Mouse (Mus musculus) CD4-positive, CD25-positive, alpha-beta regulatory T cell, adult 2 months (primary cell): ENCODE results near the gene Fbxo9.
A peak's percentile ranks its signal among the peaks of the same experiment; 100 is the strongest.
"Not testable (repeated sequence)": the region's sequence is repeated elsewhere in the genome, so short reads cannot be mapped to it uniquely, and the experiment has no call there.

ENCODE experiments used
- DNase-seq: peaks from one replicate; pipeline ENCODE4 v3.0.0-alpha.2; 2012; ENCODE audit warnings: low read depth, low spot score

Fbxo9 gene

DNA sequence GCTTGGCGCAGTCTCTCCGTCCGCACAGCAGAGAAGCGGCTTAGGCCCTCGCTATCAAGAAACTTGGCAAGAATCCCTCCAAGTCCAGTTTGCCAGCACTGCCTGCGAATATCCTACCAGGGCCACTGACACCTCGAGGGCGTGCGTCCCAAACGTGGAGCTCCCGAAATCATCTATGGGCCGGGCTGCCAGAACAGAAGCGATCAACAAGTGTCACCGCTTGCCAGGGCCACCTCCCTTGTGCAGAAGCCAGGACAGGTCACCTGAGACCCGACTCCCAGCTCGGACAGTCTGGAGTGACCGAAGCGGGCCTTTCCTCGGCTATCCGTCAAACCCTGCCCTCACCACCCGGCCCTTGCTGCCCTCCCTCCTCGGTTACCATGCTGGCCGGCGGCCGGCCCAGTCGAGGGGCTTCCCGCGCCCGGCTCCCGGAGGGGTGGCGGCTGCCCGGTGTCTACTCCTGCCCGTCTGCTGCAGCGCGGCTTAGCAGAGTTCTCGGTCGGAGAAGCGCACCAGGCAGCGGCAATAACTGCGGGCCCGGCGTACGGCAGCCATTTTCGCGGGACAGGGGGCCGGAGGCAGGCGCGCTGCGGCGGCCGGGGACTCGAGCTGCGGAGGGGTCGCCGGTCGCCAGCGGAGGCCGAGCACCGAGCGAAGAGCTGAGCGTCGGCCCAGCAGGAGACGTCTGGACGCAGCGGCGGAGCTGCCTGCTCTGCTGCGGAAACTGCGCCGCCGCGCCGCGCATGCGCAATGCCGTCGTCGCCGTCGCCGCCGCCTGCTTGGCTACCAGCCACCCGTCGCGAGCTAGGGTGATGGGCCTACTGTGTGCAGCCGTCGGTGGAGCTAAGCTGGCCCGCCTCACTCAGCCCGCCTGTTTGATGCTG lies 711 bp downstream of the Fbxo9 start:
- DNase-seq: peak; percentile 96

GRCm38 (mm10) chr9:78107582-78107911 lies 1.3 kb downstream of the Fbxo9 start:
- peak; percentile 57 for DNase-seq

GRCm38 (mm10) chr9:78106821-78107220 lies 2.0 kb downstream of the Fbxo9 start:
- DNase-seq: no peak

GRCm38 (mm10) chr9:78105501-78105932 lies 3.3 kb downstream of the Fbxo9 start:
- DNase-seq: no peak

DNA sequence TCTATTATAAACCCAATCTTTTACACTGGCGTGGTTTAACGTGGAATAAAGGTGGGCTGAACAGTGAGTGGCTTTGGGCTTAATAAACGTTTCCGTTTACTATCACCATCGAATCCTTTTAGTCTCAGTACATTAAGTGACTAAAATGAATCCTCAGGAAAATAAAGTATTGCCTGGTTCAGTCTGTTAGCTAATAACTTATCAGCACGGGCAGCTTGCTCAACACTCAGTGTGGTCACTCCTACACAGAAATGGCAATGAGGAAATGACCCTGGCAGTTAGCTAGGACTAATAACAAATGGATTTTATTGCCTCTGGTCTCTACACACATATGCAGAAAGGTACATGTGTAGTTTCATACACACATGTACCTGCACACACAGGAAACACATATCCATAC lies 3.9 kb downstream of the Fbxo9 start:
- no peak for DNase-seq

DNA sequence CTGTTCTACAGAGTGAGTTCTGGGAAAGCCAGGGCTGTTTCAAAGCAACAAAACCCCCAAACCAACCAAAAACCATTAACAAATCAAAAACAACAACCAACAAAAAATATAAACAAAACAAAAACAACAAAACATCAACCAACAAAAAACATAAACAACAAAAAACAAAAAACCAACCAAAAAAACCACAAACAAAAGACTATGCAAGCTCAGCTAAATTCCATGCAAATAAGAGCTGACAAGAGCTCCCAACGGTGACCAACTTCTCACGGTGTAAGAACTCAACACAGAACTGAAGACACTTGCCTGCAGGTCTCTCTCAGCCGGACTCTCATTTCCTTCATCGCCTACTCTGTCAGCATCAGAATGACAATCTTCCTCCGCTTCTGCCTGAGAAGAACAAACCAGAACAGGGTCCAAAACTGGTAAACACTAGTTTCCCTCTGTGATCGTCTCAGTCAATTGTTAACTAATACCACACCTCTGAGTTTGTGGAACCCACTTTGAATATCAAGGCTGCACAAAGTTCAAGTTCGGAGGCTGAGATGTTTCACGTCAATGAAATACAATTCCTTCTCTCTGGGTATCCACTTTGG lies 4.8 kb downstream of the Fbxo9 start:
- DNase-seq: no peak

DNA sequence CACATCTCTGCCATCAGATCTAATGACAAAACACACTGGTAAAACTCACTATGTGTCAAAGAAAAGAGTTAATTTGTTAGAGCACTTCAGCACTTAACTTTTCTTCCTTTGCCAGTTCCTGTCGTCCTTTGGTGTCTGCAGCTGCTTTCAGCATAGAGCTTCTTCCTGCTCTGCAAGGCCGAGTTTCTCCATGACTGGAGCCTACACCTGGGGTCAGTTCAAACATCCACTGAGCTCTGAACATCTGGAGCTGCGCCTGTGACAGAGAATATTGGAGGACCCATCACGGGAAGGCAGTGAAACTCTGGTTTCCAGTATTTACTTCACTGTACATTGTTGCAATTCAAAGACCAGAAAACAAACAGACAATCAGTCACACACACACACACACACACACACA lies 7.4 kb downstream of the Fbxo9 start:
- peak; percentile 14 for DNase-seq

DNA sequence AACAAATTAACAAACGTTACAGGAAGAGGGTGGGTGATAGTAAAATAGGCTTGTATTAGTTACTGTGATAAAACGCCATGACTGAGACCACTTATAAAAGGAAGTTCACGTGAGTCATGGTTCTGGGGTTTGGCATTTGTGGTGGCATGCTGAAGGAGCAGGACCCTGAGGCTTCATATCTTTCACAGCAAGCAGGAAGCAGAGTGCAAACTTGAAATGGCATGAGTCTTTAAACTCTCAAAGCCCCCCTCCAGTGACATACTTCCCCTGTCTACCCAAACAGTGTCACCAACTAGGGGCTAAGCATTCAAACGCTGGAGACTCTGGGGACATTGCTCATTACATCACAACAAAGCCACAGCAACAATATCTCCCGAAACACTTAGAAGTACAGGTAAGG lies 7.9 kb downstream of the Fbxo9 start:
- peak; percentile 19 for DNase-seq

- DNase-seq: peak; percentile 52
Observed at GRCm38 (mm10) chr9:78096376-78096775, 12.5 kb downstream of the Fbxo9 start.

GRCm38 (mm10) chr9:78095686-78096085 lies 13.2 kb downstream of the Fbxo9 start:
- DNase-seq: no peak

- no peak for DNase-seq
Observed at GRCm38 (mm10) chr9:78090596-78090995, 18.3 kb downstream of the Fbxo9 start.

DNA sequence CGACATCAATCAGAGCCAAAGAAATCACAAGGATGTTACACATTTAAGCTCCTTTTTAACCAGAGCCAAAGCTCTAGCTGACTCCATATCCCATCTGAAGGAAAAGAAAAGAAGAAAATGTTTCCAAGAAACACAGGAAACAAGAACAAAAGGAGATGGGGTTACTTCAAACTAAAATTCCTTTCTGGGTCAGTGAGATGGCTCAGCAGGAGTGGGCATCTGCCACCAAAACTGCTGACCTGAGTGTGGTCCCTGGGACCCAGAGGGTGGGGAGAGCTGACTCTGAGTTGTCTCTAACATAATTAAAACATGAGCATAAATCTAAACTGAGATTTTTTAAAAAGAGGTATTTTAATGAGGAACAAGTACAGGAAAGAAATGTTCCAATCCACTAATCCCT lies 19.0 kb downstream of the Fbxo9 start:
- DNase-seq: no peak

GRCm38 (mm10) chr9:78088971-78089370 lies 19.9 kb downstream of the Fbxo9 start:
- no peak for DNase-seq

- DNase-seq: no peak
Observed at GRCm38 (mm10) chr9:78088521-78088920, 20.3 kb downstream of the Fbxo9 start.

GRCm38 (mm10) chr9:78087751-78088150 lies 21.1 kb downstream of the Fbxo9 start:
- DNase-seq: no peak

DNA sequence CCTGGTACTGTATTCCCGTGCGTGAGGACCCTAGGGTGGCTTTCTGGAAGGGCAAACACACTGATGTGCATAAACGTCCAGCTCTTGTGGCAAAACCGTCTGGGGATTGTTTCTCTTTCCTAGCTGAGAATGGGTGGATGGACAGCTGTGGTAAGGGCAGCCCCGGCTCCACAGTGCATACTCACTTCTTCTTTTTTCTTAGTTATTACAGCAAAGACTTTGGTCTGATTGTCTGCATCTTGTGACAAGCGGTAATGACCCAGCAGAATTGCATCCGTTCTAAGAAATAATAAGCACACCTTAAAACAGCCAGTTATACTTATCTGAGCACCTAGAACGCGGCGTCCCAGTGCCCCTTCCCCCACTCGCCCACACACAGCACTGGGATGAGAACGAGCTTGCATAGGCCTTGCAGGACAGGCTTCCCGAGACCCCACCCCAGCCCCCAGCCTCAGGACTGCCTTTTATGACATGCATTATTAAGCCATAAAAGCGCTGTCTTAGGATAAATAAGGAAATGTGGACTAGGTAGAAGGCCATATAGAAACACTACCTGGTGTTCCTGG lies 23.1 kb downstream of the Fbxo9 start:
- DNase-seq: no peak

- DNase-seq: no peak
Observed at GRCm38 (mm10) chr9:78084341-78084740, 24.5 kb downstream of the Fbxo9 start.

DNA sequence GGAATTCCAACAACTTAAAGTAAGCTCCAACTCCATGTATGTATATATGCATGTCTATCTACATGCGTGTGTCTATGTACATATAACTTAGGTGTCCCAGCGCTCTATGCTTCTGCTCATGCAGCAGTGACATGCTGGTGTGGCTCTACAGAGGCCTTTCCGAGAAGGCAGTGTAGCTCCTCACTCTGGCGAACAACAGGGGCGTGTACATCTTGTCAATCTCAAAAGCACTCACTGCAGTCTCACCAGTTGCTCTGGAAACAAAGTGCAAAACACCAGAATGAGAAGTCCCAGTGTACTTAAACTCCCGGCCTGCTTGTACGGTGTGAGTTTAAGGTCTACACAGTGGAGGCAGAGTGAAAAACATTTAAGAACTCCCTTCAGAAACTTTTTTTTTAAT lies 27.0 kb downstream of the Fbxo9 start:
- DNase-seq: no peak

- DNase-seq: peak; percentile 9
Observed at GRCm38 (mm10) chr9:78078240-78078639, 30.6 kb downstream of the Fbxo9 start.

DNA sequence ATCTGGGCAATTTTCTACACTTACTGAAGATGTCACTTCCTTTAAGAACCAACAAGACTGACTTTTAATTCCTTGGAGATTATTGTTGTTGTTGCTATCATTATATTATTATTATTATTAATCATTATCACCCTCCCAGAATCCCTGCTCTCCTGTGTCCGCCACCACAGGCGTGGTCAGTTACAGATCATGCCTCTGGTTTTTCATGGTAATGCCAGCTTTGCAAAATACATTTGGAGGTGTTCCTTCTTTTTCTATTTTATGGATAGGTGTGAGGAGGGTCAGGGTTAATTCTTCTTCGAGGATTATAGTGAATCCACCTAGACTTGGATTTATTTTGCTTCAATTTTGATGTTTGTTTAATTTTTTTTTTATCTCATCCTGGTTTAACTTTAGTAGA lies 33.6 kb downstream of the Fbxo9 start:
- no peak for DNase-seq

- peak; percentile 43 for DNase-seq
Observed at GRCm38 (mm10) chr9:78073713-78074340, 35.0 kb downstream of the Fbxo9 start.

DNA sequence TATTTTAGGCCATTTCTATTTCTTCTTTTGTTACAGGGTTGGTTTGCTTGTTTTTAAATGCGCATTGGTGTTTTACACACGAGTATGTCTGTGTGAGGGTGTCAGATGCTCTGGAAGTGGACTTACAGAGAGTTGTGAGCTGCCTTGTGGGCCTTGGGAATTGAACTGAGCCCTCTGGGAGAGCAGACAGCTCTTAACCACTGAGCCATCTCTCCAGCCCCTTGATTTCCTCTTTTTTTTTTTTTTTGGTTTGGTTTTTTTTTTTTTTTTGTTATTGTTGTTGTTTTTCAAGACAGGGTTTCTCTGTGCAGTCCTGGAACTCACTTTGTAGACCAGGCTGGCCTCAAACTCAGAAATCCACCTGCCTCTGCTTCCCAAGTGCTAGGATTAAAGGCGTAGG lies 35.6 kb downstream of the Fbxo9 start:
- not testable (repeated sequence) for DNase-seq
